Mouse (Mus musculus): Measurements from ENCODE around the gene Cacna2d2. TPM values are rescaled to one million over a fixed set of nuclear protein-coding genes. Genes with fewer than 3 reads are reported as not detected.

Cacna2d2 gene
- total and polyA plus RNA-seq, 3 experiments: 0.67 TPM; not detected in 2

DNA sequence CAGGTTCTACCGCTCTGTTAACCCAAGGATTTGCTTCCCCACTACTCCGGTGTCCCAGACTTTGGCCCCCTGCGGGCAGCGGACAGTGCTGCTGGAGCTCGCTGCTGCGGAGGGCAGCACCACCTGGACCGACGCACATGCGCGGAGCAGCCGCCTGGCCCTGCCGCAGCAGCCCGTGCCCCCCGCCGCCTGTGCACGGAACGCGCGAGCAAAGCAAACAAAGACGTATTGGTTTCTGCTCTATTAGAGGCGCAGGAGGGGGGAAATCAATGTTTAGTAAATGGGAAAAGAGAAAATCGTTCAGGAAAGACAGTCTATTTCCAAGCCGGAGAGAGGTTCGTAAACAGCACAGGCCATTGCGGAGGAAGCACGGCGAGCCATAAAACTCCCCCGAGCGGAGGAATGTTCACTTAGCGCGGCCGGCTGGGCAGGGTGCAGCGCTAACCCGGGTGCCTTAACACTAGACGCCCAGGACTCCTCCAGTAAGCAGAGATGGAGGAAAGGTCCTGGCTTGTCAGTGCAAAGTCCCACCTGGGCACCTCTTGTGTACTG is 21.4 kb upstream of the Cacna2d2 start:
- H3K36me3 ChIP-seq (ENCODE audit: control insufficient read depth in 1 of 2, insufficient read depth in 2 of 2, low read length in 2 of 2): no peaks in the 10 kb centered on the region
- no peaks in the 10 kb centered on the region for H3K9me3 ChIP-seq (replicated peaks; ENCODE audit: insufficient read depth, low read length)
- DNase-seq (ENCODE audit: low read depth, low spot score): no peak
- TF ChIP-seq ZNF384 (IDR thresholded peaks at IDR 0.05; ENCODE audit: low read depth, low read length): no peak
- TF ChIP-seq KAT2A (conservative IDR thresholded peaks at IDR 0.05; ENCODE audit: low read depth, low read length): no peak
- no peak for TF ChIP-seq E2F4 (IDR thresholded peaks at IDR 0.05; ENCODE audit: borderline replicate concordance, low read depth, low read length)
- no peak for TF ChIP-seq CTCF (IDR thresholded peaks at IDR 0.05 in 2 of 3, conservative IDR thresholded peaks at IDR 0.05 in 1 of 3; ENCODE audit: control insufficient read depth in 1 of 3, insufficient read depth in 1 of 3, low read depth in 2 of 3, low read length in 3 of 3, poor library complexity in 1 of 3, severe bottlenecking in 1 of 3)
- no peak for TF ChIP-seq ETS1 (IDR thresholded peaks at IDR 0.05; ENCODE audit: low read depth, low read length)
- no peak for TF ChIP-seq ZC3H11A (IDR thresholded peaks at IDR 0.05; ENCODE audit: low read depth, low read length)
- TF ChIP-seq GATA1 (IDR thresholded peaks at IDR 0.05; ENCODE audit: low read depth, low read length): no peak
- no peak for TF ChIP-seq MAX (IDR thresholded peaks at IDR 0.05; ENCODE audit: low read length)
- no peak for TF ChIP-seq MXI1 (IDR thresholded peaks at IDR 0.05; ENCODE audit: low read depth, low read length)
- H3K79me2 ChIP-seq (ENCODE audit: control insufficient read depth, insufficient read depth, low read length, poor library complexity): no peaks in the 10 kb centered on the region
- no peak overlapping the region for H3K4me3 ChIP-seq (ENCODE audit: control insufficient read depth in 1 of 2, insufficient read depth in 1 of 2, low read depth in 2 of 2, low read length in 2 of 2)
- no peak overlapping the region for H3K9ac ChIP-seq (ENCODE audit: control insufficient read depth, low read depth, low read length, poor library complexity, severe bottlenecking)
- no peak overlapping the region for H3K27ac ChIP-seq (ENCODE audit: control insufficient read depth, low read depth, low read length)
- H3K4me1 ChIP-seq (ENCODE audit: control insufficient read depth in 1 of 2, insufficient read depth in 2 of 2, low read length in 2 of 2): no peaks in the 10 kb centered on the region
- peaks cover 0 to 4% of the 10 kb centered on the region in 2 experiments; a peak in 2 of 4 replicates for H3K27me3 ChIP-seq (ENCODE audit: control insufficient read depth in 1 of 2, insufficient read depth in 2 of 2, low read length in 2 of 2)

- no peaks in the 10 kb centered on the region for H3K4me1 ChIP-seq (ENCODE audit: control insufficient read depth in 1 of 2, insufficient read depth in 2 of 2, low read length in 2 of 2)
- no peak overlapping the region for H3K4me3 ChIP-seq (ENCODE audit: control insufficient read depth in 1 of 2, insufficient read depth in 1 of 2, low read depth in 2 of 2, low read length in 2 of 2)
- TF ChIP-seq USF2 (IDR thresholded peaks at IDR 0.05; ENCODE audit: borderline replicate concordance in 1 of 2, insufficient read depth in 1 of 2, low read depth in 1 of 2, low read length in 2 of 2) (no peak), MXI1 (IDR thresholded peaks at IDR 0.05; ENCODE audit: low read depth, low read length) (no peak), NELFE (IDR thresholded peaks at IDR 0.05; ENCODE audit: low read depth, low read length) (no peak), CHD1 (IDR thresholded peaks at IDR 0.05; ENCODE audit: low read depth, low read length) (no peak), GABPA (IDR thresholded peaks at IDR 0.05; ENCODE audit: low read depth, low read length) (no peak)
- H3K27me3 ChIP-seq (ENCODE audit: control insufficient read depth in 1 of 2, insufficient read depth in 2 of 2, low read length in 2 of 2): peaks cover 0 to 4% of the 10 kb centered on the region in 2 experiments; a peak in 2 of 4 replicates
- H3K27ac ChIP-seq (ENCODE audit: control insufficient read depth, low read depth, low read length): no peak overlapping the region
- no peak overlapping the region for H3K9ac ChIP-seq (ENCODE audit: control insufficient read depth, low read depth, low read length, poor library complexity, severe bottlenecking)
- no peaks in the 10 kb centered on the region for H3K36me3 ChIP-seq (ENCODE audit: control insufficient read depth in 1 of 2, insufficient read depth in 2 of 2, low read length in 2 of 2)
- DNase-seq (ENCODE audit: low read depth, low spot score): peak; percentile 55
- H3K9me3 ChIP-seq (replicated peaks; ENCODE audit: insufficient read depth, low read length): no peaks in the 10 kb centered on the region
- no peaks in the 10 kb centered on the region for H3K79me2 ChIP-seq (ENCODE audit: control insufficient read depth, insufficient read depth, low read length, poor library complexity)
These were observed 17.7 kb upstream of the Cacna2d2 start for GRCm38 (mm10) chr9:107381723-107382122.

DNA sequence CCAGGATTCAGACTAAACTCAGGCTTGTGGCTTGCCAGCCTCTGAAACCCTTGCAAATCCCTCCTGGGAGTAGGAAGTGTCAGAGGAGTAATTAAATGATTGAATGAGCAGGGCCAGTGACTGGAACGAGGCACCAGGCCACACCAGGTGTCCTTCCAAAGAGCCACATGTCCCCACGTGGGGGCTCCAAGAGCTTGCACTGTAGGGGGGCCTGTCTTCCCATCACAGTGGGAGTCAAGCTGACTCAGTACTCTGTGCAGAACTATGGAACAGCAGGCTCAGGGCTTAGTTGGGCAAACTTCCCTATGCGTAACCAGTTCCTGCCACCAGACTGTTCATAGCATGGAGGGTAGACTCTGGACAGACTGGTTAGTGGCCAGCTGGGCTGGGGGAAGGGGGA is 15.0 kb upstream of the Cacna2d2 start:
- no peak overlapping the region for H3K4me3 ChIP-seq (ENCODE audit: control insufficient read depth in 1 of 2, insufficient read depth in 1 of 2, low read depth in 2 of 2, low read length in 2 of 2)
- no peak for DNase-seq (ENCODE audit: low read depth, low spot score)
- no peak overlapping the region for H3K27ac ChIP-seq (ENCODE audit: control insufficient read depth, low read depth, low read length)
- no peaks in the 10 kb centered on the region for H3K9me3 ChIP-seq (replicated peaks; ENCODE audit: insufficient read depth, low read length)
- H3K4me1 ChIP-seq (ENCODE audit: control insufficient read depth in 1 of 2, insufficient read depth in 2 of 2, low read length in 2 of 2): no peaks in the 10 kb centered on the region
- no peak overlapping the region for H3K9ac ChIP-seq (ENCODE audit: control insufficient read depth, low read depth, low read length, poor library complexity, severe bottlenecking)
- H3K79me2 ChIP-seq (ENCODE audit: control insufficient read depth, insufficient read depth, low read length, poor library complexity): no peaks in the 10 kb centered on the region
- H3K36me3 ChIP-seq (ENCODE audit: control insufficient read depth in 1 of 2, insufficient read depth in 2 of 2, low read length in 2 of 2): no peaks in the 10 kb centered on the region
- H3K27me3 ChIP-seq (ENCODE audit: control insufficient read depth in 1 of 2, insufficient read depth in 2 of 2, low read length in 2 of 2): peaks cover 0 to 4% of the 10 kb centered on the region in 2 experiments; a peak in 2 of 4 replicates
- TF ChIP-seq CTCF (IDR thresholded peaks at IDR 0.05 in 2 of 3, conservative IDR thresholded peaks at IDR 0.05 in 1 of 3; ENCODE audit: control insufficient read depth in 1 of 3, insufficient read depth in 1 of 3, low read depth in 2 of 3, low read length in 3 of 3, poor library complexity in 1 of 3, severe bottlenecking in 1 of 3): no peak
- TF ChIP-seq ZMIZ1 (IDR thresholded peaks at IDR 0.05; ENCODE audit: low read depth, low read length): no peak
- no peak for TF ChIP-seq BHLHE40 (IDR thresholded peaks at IDR 0.05; ENCODE audit: borderline replicate concordance, low read depth, low read length)
- TF ChIP-seq SMC3 (IDR thresholded peaks at IDR 0.05; ENCODE audit: low read depth, low read length): no peak
- no peak for TF ChIP-seq NRF1 (IDR thresholded peaks at IDR 0.05; ENCODE audit: insufficient read depth, low read depth, low read length, poor library complexity, severe bottlenecking)
- no peak for TF ChIP-seq ETS1 (IDR thresholded peaks at IDR 0.05; ENCODE audit: low read depth, low read length)
- no peak for TF ChIP-seq ZC3H11A (IDR thresholded peaks at IDR 0.05; ENCODE audit: low read depth, low read length)
- TF ChIP-seq GATA1 (IDR thresholded peaks at IDR 0.05; ENCODE audit: low read depth, low read length): no peak
- TF ChIP-seq POLR2A (IDR thresholded peaks at IDR 0.05; ENCODE audit: control insufficient read depth in 1 of 2, insufficient read depth in 1 of 2, low read depth in 1 of 2, low read length in 2 of 2, poor library complexity in 1 of 2): no peak
- TF ChIP-seq EP300 (IDR thresholded peaks at IDR 0.05; ENCODE audit: low read depth in 1 of 2, low read length in 2 of 2): no peak
- no peak for TF ChIP-seq RCOR1 (IDR thresholded peaks at IDR 0.05; ENCODE audit: low read depth, low read length)
- no peak for TF ChIP-seq MAX (IDR thresholded peaks at IDR 0.05; ENCODE audit: low read length)
- TF ChIP-seq GABPA (IDR thresholded peaks at IDR 0.05; ENCODE audit: low read depth, low read length): no peak
